Mouse (Mus musculus) left cerebral cortex, adult 8-10 months (tissue): ENCODE data around the gene Gm595. TPM values are rescaled to one million over a fixed set of nuclear protein-coding genes. Genes with fewer than 3 reads are reported as not detected.

Experiments used
- DNase-seq, 2 experiments: peaks; one replicate each; pipeline ENCODE4 v3.0.0; 2022; ENCODE audit warnings: low spot score in 2 of 2
- total RNA-seq, 4 experiments: library from RNA; stranded (reverse); gene quantifications; 2 replicates each; pipeline ENCODE4 v1.2.4; 2022

Gene Gm595
- total RNA-seq = not detected

- DNase-seq = no peak
Observed at GRCm38 (mm10) chrX:48877613-48878012, at the start of gene Gm595. Gene Gm595 (minus strand): TSS chrX:48877713.

DNA sequence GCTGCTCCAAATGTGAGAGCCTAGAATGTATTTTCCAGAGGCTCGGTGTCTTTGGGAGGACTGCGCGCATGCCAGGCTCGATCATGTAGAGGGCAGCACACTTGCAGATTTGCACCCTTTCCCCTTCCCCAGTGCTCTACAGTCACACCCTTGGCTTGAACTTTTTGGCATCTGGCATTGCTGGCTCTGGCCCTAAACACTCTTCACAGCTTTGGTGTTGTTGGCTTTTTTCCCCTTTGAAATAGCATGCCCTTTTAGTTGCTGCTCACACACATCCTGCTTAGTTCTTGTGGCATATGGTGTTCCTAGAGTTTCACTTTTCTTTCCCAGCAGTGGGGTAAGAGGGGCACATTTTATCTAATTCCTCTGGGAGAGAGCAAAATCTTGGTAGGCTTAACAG lies 30.9 kb upstream of the Gm595 start:
- DNase-seq = no peak

DNA sequence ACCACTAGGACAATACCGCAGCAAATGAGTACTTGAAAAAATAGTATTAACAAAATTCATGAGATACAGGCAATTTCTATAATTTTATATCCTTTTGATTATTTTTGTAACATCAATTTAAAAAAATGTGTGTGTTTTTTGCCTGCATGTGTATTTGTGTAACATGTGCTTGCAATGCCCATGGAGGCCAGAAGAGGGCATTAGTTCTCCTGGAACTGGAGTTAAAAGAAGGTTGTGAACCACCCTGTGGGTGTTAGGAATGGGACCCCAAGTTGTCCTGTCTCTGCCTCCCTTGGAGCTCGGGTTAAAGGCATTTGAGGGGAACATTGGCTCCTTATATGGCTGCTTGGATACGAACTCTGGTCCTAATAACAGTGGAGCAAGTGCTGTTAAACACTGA lies 26.2 kb upstream of the Gm595 start:
- DNase-seq = no peak

- no peak for DNase-seq
Observed at GRCm38 (mm10) chrX:48899555-48899954, 22.0 kb upstream of the Gm595 start.

- no peak for DNase-seq
Observed at GRCm38 (mm10) chrX:48896803-48897202, 19.3 kb upstream of the Gm595 start.

GRCm38 (mm10) chrX:48893946-48894345 lies 16.4 kb upstream of the Gm595 start:
- DNase-seq = no peak

DNA sequence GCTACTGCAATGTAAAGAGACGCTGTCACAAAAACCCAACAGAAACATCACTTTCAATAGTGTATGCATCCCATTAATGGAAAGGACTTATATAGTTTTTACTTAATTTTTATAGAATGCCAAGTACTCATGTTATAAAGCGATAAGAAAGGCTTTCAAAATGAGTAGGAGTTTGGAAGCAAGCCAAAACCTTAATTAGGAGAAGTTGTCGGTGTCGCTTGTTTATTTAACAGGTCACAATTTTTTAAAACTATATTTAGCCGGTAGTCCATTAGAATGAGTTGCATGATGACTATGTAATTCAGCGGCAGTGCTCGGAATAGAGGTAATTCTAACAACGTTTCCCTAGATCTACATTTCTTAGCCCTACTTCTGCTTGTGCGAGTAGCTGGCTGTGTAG lies 12.7 kb upstream of the Gm595 start:
- no peak for DNase-seq

DNA sequence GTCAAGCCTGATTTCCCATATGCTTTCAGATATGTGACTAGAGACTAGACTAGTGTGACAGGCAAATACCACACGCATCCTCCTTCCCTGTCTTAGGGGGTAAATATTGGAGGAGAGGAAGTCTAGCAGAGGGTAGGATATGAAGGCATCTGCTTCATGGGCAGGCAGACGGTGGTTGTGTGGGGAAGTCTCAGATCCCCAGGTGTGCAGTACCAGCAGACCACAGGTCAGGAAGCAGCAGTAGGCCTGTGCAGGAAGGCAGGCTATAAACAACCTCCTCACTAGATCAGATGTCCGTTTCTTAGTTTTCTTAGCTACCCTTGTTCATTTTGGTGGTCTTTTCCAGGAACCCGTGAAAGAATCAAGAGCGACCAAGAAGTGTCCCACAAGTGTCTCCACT lies 7.1 kb upstream of the Gm595 start:
- DNase-seq = no peak

Other genes starting within 250 kb of the Gm595 start
- gene Gpr119, start 203.2 kb downstream of the Gm595 start, total RNA-seq = not detected
- gene Rbmx2, start 182.7 kb downstream of the Gm595 start, total RNA-seq = 1 to 10 TPM; 4.5 to 5.7 (median 5.1) TPM